Mouse (Mus musculus) left cerebral cortex, postnatal 36 days (tissue): Measurements from ENCODE around the gene Defb45. TPM values are rescaled to one million over a fixed set of nuclear protein-coding genes. Genes with fewer than 3 reads are reported as not detected.

Experiments
- DNase-seq, 2 experiments: peaks; one replicate each; pipeline ENCODE4 v3.0.0; 2021 to 2022; ENCODE audit warnings: low spot score in 2 of 2, mixed read lengths in 1 of 2
- intact Hi-C: fragments of 180-260 bp; cut with DNase I; formaldehyde crosslinking; loops from one replicate; pipeline ENCODE4 v1.15.1; 2025
- total RNA-seq, 2 experiments: library from RNA; stranded (reverse); gene quantifications; 2 replicates each; pipeline ENCODE4 v1.2.3; 2021

Gene Defb45
- total RNA-seq, 2 experiments from 2014 or later, result not detected

DNA sequence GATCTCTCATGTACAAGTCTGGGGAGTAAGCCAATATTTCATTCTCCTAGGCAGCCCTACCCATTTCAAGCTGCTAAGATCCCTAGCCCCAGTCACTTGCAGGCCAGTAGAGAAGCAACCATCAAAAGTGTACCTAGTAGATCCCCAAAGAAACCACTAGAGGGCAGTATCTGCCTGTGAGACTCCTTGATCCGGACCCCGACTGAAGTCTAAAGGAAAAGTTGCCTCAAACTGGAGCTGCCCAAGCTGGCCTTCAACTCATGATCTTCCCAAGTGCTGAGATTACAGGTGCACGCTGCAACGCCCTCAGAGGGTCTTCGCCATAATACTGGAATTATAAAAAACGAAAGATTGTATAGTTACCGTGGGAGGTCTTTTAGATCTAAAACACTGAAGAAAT, 16.4 kb upstream of the Defb45 start:
- DNase-seq, result peak; percentile 21 to 35
- intact Hi-C loops, result loop anchor here (5.0 kb wide), 3 partner anchors 42 to 217 kb away; partner anchors contain the start of gene Bcl2l1

GRCm38 (mm10) chr2:152612193-152612592, 13.0 kb upstream of the Defb45 start:
- intact Hi-C loops, result no loop called here

DNA sequence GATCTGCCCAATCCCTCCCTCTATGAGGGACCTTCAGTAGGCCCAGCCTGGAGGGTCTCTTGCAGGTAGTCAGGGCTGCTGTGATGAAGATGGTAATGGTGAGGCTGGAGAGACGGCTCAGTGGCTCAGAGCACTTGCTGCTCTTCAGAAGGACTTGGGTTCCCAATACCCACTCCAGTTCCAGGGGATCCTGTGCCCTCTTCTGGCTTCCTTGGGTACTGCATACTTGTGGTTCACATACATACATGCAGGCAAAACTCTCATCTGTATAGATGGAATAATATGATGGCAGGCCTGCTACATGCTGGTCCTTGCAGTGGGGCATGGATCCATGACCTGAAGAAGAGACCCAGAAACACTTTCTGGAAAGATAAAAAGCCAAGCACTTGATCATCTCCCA, 9.5 kb upstream of the Defb45 start:
- intact Hi-C loops, result no loop called here
- DNase-seq, result no peak

More at GRCm38 (mm10) chr2:152612193-152612592, 13.0 kb upstream of the Defb45 start:
- no peak for DNase-seq

DNA sequence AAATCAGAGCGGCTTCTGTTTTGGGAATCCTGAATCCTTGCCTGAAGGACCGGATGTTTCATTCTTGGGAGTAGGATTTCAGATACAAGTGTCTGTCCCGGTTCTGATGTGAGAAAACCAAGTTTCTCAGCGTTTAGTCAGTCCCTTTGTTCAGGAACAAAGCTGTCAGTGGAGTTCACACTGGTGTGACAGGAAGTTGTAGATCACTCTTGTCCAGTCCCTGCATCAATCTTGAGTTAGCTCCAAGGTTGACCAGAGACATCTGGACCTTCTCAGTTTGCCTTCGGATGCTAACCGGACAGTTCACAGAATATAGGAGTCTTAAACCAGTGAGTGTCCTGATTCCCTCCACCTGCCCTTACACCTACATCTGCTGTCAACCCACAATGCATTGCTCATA, 8.5 kb upstream of the Defb45 start:
- no peak for DNase-seq
- intact Hi-C loops, result no loop called here

- DNase-seq, result no peak
- intact Hi-C loops, result no loop called here
Observed at GRCm38 (mm10) chr2:152604057-152604456, 4.9 kb upstream of the Defb45 start, which contains the start of gene Defb36. Gene Defb36 (plus strand): TSS chr2:152604327.

DNA sequence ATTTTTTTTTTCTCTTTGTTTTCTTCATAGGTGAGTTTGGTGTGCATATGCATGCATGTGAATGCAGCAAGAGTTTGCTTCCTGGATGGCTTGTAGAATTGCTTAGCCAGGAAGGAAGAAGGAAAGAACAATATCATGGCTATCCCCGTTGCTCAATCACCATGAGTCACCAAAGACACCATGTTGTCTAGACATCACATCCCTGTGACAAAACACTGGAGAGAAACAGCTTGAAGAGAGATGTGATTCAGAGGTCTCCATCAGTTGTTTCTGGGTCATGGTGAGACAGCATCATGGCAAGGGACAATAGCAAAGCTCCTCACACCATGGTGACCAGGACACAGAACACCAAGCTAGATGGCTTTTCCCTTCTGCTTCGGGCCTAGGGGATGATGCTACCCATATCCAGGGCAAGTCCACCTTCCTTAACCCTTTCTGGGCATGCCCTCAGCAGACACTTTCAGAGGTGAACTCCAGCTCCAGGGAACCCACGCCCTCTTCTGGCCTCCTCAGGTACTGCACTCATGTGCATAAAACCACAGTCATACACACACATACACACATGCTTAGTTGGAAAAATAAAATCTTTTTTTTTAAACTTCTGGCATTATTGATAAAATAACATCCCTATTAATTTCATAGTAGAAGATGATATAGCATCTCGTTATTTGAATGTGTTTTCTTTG, 2.2 kb upstream of the Defb45 start:
- DNase-seq, result no peak
- intact Hi-C loops, result no loop called here

DNA sequence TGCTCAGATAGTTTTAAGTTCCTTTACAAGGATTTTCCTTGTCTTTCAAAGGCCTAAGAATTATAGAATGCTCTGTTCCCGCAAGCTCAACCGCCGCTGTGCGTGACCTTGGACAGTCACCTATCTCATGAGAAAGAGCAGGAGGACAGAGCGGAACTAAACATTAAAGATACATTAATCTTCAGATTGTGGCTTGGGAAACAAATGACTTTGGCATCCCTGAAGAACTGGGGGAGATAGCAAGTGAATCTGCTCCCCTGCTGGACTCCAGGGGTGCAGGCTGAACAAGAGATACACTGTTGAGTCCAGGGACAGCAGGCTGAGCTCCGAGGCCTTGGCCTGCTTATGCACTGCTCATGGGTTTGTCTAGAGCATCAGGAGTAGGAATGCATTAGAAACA, 877 bp upstream of the Defb45 start:
- DNase-seq, result no peak
- intact Hi-C loops, result no loop called here

DNA sequence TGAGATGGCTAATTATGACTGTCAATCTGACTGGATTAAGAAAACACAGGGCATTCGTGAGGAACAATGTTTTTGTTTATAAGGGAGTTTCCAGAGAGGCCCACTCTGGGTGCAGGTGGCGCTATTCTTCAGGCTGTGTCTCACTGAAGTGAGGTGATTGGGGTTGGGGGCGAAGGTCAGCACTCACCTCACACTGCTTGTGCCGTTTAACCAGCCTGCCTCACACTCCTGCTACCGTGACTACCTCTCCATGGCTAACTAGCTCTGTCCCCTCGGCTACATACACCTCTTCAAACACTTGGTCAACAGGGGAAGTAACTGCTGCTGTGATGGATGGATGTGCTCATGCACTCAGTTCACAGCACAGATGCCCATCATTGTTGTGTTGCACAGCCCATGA, 10.2 kb downstream of the Defb45 start:
- intact Hi-C loops, result no loop called here

GRCm38 (mm10) chr2:152588450-152588849, 10.7 kb downstream of the Defb45 start:
- DNase-seq, result no peak
- intact Hi-C loops, result no loop called here

More for the DNA sequence above, 10.2 kb downstream of the Defb45 start:
- no peak for DNase-seq

DNA sequence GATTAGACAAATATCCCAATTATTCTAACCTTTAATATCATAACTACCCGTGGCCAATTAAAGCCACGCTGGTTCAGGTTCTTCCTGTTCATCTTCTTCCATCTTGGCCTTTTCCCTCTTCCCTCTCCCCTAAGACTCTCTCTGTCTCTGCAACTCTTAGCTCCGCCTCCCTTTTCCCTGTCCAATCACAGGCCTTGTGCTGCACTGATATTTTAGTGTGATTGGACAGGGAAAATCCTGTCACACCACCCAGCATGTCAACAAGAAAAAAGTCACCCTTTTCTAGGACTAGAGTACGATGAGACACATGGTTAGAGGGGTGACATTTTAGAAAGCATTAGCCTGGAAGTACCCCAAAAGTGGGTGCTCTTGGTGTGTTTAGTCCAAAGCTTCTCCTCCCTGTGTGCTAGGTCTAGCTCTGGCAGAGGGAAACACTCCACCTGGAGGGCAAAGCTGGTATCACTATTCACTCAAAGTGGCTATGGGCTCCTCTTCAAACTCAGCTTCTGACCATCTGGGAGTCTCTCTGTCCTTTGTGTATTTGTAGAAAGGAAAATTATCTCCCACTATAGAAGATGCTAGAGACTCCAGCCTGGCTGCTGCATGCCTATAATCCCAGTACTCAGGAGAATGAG, 12.2 kb downstream of the Defb45 start:
- intact Hi-C loops, result no loop called here
- no peak for DNase-seq

DNA sequence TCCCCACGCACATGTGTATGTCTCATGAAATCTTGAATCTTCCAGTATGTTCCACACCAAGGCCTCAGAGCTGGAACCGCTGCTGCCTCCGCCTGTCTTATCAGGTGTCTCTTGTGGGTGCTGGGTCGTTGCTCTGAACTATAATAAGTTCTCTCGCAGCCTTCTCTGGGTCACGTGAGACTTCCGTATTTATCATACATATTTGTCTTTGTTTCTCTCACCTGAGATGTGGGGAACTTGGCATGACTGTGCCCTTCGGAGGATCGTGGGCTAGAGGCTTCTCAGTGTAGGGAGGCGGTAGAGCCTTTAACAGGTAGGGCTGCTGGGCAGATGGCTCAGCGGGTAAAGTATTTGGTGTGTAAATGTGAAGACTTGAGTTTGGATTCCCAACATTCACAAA, 18.6 kb downstream of the Defb45 start:
- no peak for DNase-seq
- intact Hi-C loops, result no loop called here

- DNase-seq, result no peak
- intact Hi-C loops, result no loop called here
Observed at GRCm38 (mm10) chr2:152580107-152580506, 19.1 kb downstream of the Defb45 start, which contains the start of gene Defb19. Gene Defb19 (minus strand): TSS chr2:152580312.

- intact Hi-C loops, result no loop called here
- DNase-seq, result no peak
Observed at GRCm38 (mm10) chr2:152573484-152573883, 25.7 kb downstream of the Defb45 start.

- DNase-seq, result no peak
- intact Hi-C loops, result no loop called here
Observed at GRCm38 (mm10) chr2:152572114-152572794, 26.9 kb downstream of the Defb45 start, which contains the start of gene Defb21. Gene Defb21 (plus strand): TSS chr2:152572744.

DNA sequence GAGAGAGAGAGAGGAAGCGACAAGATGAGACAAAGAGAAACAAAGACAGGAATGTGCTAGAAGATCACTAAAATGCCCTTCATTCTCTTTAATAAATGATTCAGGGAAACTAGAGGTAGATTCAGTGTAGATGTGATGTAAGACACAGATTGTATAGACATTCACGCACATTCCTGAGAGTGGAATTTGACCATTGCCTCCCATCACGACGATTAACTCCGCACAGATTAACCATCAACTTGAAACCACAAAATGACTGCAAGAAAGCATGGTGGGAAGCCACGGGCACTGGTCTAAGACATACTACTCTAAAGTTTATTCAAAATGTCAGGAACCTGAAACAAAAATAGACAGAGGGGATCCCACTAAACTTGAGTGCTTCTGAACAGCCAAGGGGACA, 28.9 kb downstream of the Defb45 start:
- intact Hi-C loops, result no loop called here
- DNase-seq, result no peak

DNA sequence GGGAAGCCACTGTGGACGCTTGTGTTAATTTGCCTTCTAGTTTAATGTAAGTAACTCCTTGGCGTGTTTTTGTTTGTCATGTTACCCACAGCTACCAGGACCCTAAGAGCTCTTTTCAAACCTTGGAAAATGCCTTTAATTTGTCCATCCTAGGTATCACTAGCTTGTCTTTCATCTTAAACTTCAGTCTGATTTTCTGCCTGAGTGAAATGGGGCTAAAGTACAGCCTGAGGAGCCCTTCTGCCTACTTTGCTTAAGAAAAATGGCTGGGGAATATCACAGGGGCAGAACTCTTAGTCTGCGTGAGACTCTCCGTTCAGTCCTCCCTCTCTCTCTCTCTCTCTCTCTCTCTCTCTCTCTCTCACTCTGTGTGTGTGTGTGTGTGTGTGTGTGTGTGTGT, 29.3 kb downstream of the Defb45 start:
- intact Hi-C loops, result no loop called here
- no peak for DNase-seq

DNA sequence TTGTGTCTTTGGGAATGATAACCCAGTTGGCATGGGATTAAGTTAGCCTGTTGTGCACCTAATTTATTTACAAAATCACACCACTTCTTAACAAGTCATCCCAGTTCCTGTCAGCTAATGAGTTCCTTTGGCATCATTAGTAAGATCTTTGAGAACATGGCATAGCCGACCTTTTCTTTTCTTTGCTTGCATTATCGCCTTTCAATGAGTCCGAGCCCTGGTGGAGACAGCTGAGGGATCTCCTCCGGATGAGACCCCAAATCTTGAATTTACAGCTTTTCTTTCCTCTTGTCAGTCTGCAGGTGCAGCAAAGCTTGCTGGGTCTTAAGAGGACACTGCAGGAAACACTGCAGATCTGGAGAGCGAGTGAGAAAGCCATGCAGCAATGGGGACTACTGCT, 30.2 kb downstream of the Defb45 start, which contains the start of gene Gm17416:
Gene Gm17416, plus strand, starts transcription at position 301 of the 400 bp plus-strand sequence.
- DNase-seq, result no peak
- intact Hi-C loops, result no loop called here

DNA sequence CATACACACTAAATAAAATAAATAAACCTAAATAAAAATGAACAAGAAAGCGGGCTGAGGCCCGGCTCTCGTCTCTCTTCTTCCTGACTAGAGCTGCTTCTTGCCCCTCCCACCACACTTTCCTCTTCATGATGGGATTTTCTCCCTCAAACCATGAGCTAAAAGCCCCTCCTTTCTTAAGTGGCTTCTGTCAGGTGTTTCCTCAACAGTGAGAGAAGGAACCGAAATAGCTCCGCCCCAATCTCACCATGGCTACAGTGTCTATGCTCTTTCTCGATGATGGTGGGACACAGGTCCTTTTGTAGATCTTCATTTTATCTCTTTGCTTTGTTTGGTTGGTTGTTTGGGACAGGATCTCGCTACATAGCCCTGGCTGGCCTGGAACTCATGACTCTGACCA, 42.5 kb downstream of the Defb45 start:
- intact Hi-C loops, result no loop called here
- no peak for DNase-seq

GRCm38 (mm10) chr2:152553774-152554423, 45.3 kb downstream of the Defb45 start:
- intact Hi-C loops, result no loop called here

DNA sequence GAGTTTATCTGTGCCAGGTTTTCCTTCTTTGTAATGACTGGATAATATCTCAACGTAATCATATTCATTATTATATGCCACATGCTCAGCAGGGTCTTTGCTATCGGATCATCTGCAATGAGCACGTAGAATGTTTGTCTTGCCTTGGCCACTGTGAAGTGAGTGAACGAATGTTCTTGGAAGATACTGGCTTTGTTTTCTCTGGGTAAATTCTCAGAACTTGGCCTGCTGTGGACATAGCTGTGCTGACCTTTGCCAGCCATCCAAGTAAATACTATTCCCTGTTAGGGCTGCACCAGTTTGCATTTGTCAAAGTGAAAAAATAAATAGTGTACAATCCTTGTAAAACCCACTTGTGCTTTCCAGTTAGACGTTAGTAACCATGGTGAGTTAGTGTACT, 51.1 kb downstream of the Defb45 start:
- intact Hi-C loops, result no loop called here
- DNase-seq, result no peak

More at GRCm38 (mm10) chr2:152553774-152554423, 45.3 kb downstream of the Defb45 start:
- peak; percentile 37 to 50 for DNase-seq
